Mouse (Mus musculus) liver, adult 2 months (tissue): ENCODE results near the gene Gm43720.

Experiments used
- CTCF ChIP-seq: fragments of 200-500 bp; IDR thresholded peaks from 2 replicates; pipeline ENCODE4 v1.5.1; 2011; ENCODE audit warnings: low read depth, low read length, control low read depth
- POLR2A ChIP-seq: fragments of 200-500 bp; IDR thresholded peaks from 2 replicates; pipeline ENCODE4 v1.6.1; 2011; ENCODE audit warnings: low read length, control low read depth; ENCODE audit not compliant: insufficient read depth; ENCODE audit errors: extremely low read depth

DNA sequence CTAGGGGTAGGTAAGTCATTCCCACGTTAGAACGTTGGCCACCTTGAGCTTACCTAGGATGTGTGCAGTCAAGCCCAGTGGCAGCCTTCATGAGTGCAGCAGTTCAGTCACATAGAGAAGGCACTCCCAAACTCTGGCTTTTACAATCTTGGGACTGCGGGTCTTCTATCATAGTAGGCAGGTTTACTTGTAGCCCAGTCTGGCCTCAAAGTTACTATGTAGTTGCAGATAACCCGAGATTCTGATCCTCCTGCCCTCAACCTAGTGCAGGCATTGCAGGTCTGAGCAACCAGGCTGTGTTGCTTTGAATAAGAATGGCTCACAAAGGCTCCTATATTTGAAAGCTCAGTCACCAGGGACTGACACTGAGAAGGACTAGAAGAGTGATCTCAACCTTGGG, 53.3 kb downstream of the Gm43720 start:
- no peak for TF ChIP-seq POLR2A
- no peak for TF ChIP-seq CTCF
